Mouse (Mus musculus) stomach, postnatal 0 days (tissue): Measurements from ENCODE around the gene Scin.

Source experiments
- CTCF ChIP-seq: IDR thresholded peaks from 2 replicates; pipeline ENCODE4 v1.5.1; 2016; ENCODE audit warnings: antibody characterized with exemption, low read depth, mild to moderate bottlenecking, moderate library complexity
- EP300 ChIP-seq: optimal IDR thresholded peaks from 2 replicates; pipeline ENCODE3; 2016; ENCODE audit warnings: antibody characterized with exemption

GRCm38 (mm10) chr12:40023918-40024317 is 110.1 kb downstream of the Scin start:
- TF ChIP-seq CTCF (no peak), EP300 (no peak)
